Mouse (Mus musculus): ENCODE results near the gene Dab2ip. TPM values are rescaled to one million over a fixed set of nuclear protein-coding genes. Genes with fewer than 3 reads are reported as not detected.

Dab2ip gene
- polyA plus RNA-seq, 1 experiment from 2014 or later = 68.1 TPM

DNA sequence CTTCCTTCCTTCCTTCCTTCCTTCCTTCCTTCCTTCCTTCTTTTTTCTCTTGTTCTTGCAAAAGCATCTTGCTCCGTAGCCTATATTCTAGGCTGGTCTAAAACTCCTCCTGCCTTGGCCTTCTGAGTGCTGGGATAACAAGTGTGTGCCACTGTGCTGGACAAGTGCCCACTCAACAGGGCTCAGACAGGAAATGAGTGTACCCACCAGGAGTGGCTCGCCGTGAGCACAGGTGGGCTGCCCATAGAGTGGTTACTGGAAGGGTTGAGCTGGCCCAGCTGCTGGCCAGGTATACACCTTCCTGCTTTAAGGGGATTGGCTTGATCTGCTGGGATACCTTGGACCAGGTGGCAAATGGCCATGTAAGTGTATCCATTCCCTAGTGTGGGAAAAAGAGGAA, 139.7 kb downstream of the Dab2ip start:
- peaks cover 75% of the 10 kb centered on the region for H3K4me1 ChIP-seq
- no peak overlapping the region for H3K4me3 ChIP-seq
- no peaks in the 10 kb centered on the region for H3K27me3 ChIP-seq
- H3K27ac ChIP-seq = no peak overlapping the region
- H3K9me3 ChIP-seq (replicated peaks) = no peaks in the 10 kb centered on the region
- H3K36me3 ChIP-seq = no peaks in the 10 kb centered on the region
- no peak overlapping the region for H3K9ac ChIP-seq
- no peak overlapping the region for H3K4me2 ChIP-seq (replicated peaks)
- no peak for ATAC-seq (ENCODE audit: low FRiP score)
- 90% methylated on average over 3 of the region's 3 CpGs for WGBS

- no peak overlapping the region for H3K27ac ChIP-seq
Measured at GRCm38 (mm10) chr2:35700966-35701365, 142.9 kb downstream of the Dab2ip start.

GRCm38 (mm10) chr2:35702001-35702400, 143.9 kb downstream of the Dab2ip start:
- H3K27me3 ChIP-seq = no peaks in the 10 kb centered on the region
- H3K4me3 ChIP-seq = no peak overlapping the region
- no peaks in the 10 kb centered on the region for H3K9me3 ChIP-seq (replicated peaks)
- ATAC-seq (ENCODE audit: low FRiP score) = no peak
- H3K27ac ChIP-seq = peak overlapping the region; percentile 80
- WGBS = 90% methylated on average over 7 of the region's 7 CpGs
- H3K9ac ChIP-seq = no peak overlapping the region
- no peak overlapping the region for H3K4me2 ChIP-seq (replicated peaks)
- no peaks in the 10 kb centered on the region for H3K36me3 ChIP-seq
- H3K4me1 ChIP-seq = peaks cover 60% of the 10 kb centered on the region

More at GRCm38 (mm10) chr2:35700966-35701365, 142.9 kb downstream of the Dab2ip start:
- H3K27me3 ChIP-seq = no peaks in the 10 kb centered on the region
- no peaks in the 10 kb centered on the region for H3K36me3 ChIP-seq
- no peak for ATAC-seq (ENCODE audit: low FRiP score)
- no peak overlapping the region for H3K9ac ChIP-seq
- no peak overlapping the region for H3K4me2 ChIP-seq (replicated peaks)
- no peaks in the 10 kb centered on the region for H3K9me3 ChIP-seq (replicated peaks)
- H3K4me3 ChIP-seq = no peak overlapping the region
- 93% methylated on average over 2 of the region's 2 CpGs for WGBS
- H3K4me1 ChIP-seq = peaks cover 63% of the 10 kb centered on the region

DNA sequence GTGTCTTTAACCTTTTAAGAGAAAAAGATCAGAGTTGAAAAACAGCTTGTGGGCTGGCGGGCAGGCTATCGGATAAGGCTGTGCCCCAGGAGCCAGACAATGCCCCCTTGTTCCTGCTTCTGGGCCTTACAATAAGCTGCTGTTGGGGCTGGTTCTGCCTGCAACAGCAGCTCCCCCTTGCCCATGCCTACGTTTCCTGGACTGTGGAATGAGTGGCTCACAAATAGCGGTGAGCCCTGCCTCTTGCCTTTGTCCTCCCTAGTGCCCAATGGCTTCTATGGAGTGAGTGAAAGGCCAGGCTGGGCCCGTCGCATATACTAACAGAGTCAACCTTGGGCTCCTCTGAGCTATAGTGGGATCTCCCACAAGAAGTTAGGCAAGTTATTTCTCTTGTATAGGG, 144.5 kb downstream of the Dab2ip start:
- Histone ChIP-seq H3K36me3 (no peaks in the 10 kb centered on the region), H3K27ac (peak overlapping the region; percentile 80), H3K4me1 (peaks cover 58% of the 10 kb centered on the region), H3K27me3 (no peaks in the 10 kb centered on the region), H3K9ac (no peak overlapping the region), H3K4me3 (no peak overlapping the region), H3K9me3 (replicated peaks) (no peaks in the 10 kb centered on the region), H3K4me2 (replicated peaks) (no peak overlapping the region)
- peak; percentile 26; the same call in 1 of the 2 replicates for ATAC-seq (ENCODE audit: low FRiP score)
- 41% methylated on average over 6 of the region's 6 CpGs for WGBS

GRCm38 (mm10) chr2:35703241-35703640, 145.2 kb downstream of the Dab2ip start:
- no peaks in the 10 kb centered on the region for H3K27me3 ChIP-seq
- no peak overlapping the region for H3K4me2 ChIP-seq (replicated peaks)
- peaks cover 54% of the 10 kb centered on the region for H3K4me1 ChIP-seq
- H3K36me3 ChIP-seq = 0 out of 2 replicates have a peak, but pooled peaks cover 2% of the 10 kb centered on the region
- no peaks in the 10 kb centered on the region for H3K9me3 ChIP-seq (replicated peaks)
- H3K4me3 ChIP-seq = no peak overlapping the region
- peak overlapping the region; percentile 80 for H3K27ac ChIP-seq
- 97% methylated on average over 3 of the region's 3 CpGs for WGBS
- no peak for ATAC-seq (ENCODE audit: low FRiP score)
- H3K9ac ChIP-seq = no peak overlapping the region

DNA sequence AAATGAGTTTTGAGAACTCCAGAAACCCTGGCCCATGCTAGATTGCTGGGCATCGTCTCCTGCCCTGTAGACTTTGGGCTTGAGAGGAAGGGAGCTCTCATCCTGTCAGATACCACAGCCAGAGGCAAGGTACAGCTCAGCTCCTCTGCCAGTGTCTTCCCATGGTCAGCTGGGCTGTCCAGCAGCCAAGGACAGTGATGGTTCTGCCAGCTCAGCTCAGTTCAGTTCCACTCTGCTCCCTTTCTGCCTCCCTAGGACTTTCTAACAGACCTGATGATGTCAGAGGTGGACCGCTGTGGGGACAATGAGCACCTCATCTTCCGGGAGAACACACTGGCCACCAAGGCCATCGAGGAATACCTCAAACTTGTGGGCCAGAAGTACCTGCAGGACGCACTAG, 154.5 kb downstream of the Dab2ip start:
- WGBS = 90% methylated on average over 5 of the region's 5 CpGs
- Histone ChIP-seq H3K9me3 (replicated peaks) (no peaks in the 10 kb centered on the region), H3K9ac (no peak overlapping the region), H3K4me3 (no peak overlapping the region), H3K4me1 (peaks cover 11% of the 10 kb centered on the region), H3K4me2 (replicated peaks) (no peak overlapping the region), H3K36me3 (peaks cover 91% of the 10 kb centered on the region), H3K27me3 (no peaks in the 10 kb centered on the region), H3K27ac (no peak overlapping the region)
- ATAC-seq (ENCODE audit: low FRiP score) = no peak

- Histone ChIP-seq H3K4me2 (replicated peaks) (no peak overlapping the region), H3K27ac (no peak overlapping the region), H3K4me3 (no peak overlapping the region), H3K9ac (no peak overlapping the region), H3K36me3 (peaks cover 96% of the 10 kb centered on the region), H3K27me3 (no peaks in the 10 kb centered on the region), H3K9me3 (replicated peaks) (no peaks in the 10 kb centered on the region), H3K4me1 (peaks cover 11% of the 10 kb centered on the region)
- no peak for ATAC-seq (ENCODE audit: low FRiP score)
- WGBS = 97% methylated on average over 7 of the region's 7 CpGs
Measured at GRCm38 (mm10) chr2:35713460-35713859, 155.4 kb downstream of the Dab2ip start.

DNA sequence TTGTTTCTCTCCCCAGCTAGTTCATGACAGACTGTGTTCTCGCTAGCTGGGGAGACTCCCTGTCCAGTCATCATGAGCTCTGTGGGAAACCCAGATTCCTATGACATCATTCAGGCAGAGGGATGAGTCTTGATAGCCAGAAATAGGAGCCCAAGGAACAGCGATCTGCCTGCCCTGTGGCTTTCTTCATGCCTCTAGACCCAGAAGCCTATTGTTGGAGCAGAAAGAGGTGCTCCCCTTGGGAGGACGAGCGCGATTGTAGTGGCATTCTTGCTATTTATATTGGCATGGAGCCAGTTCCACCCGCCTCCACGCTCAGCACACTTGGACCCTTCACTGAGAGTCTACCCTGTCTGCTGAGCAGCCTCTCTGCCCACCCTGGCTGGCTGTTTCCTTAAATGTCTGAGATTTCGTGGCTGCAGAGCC, 156.7 kb downstream of the Dab2ip start:
- Histone ChIP-seq H3K27ac (peak overlapping the region; percentile 48; the same call in 1 of the 2 replicates), H3K4me2 (replicated peaks) (no peak overlapping the region), H3K36me3 (peaks cover 97% of the 10 kb centered on the region), H3K27me3 (no peaks in the 10 kb centered on the region), H3K4me1 (peaks cover 11% of the 10 kb centered on the region), H3K9me3 (replicated peaks) (no peaks in the 10 kb centered on the region), H3K4me3 (no peak overlapping the region), H3K9ac (no peak overlapping the region)
- 71% methylated on average over 8 of the region's 8 CpGs for WGBS
- no peak for ATAC-seq (ENCODE audit: low FRiP score)

DNA sequence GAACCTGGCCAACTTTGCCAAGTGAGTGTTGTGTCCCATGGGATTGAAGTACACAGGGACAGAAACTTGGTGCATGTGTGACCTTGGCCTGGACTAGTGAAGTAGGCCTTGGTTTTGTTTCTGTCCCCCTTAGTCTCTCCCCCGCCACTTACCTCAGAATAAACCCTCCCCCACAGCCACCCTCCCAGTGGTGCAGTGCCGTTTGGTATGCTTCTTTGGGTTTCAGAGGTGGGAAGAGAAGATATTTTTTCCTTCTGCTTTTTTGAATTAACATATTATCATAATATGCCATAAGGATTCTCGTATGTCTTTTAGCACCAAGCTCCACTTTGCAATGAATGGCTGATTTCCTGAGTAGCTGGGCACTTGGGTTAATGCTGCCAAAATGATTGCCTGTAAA, 157.4 kb downstream of the Dab2ip start:
- Histone ChIP-seq H3K27ac (no peak overlapping the region), H3K4me2 (replicated peaks) (no peak overlapping the region), H3K36me3 (peaks cover 97% of the 10 kb centered on the region), H3K9ac (no peak overlapping the region), H3K4me1 (peaks cover 11% of the 10 kb centered on the region), H3K4me3 (no peak overlapping the region), H3K9me3 (replicated peaks) (no peaks in the 10 kb centered on the region), H3K27me3 (no peaks in the 10 kb centered on the region)
- 88% methylated on average over 3 of the region's 3 CpGs for WGBS
- no peak for ATAC-seq (ENCODE audit: low FRiP score)

DNA sequence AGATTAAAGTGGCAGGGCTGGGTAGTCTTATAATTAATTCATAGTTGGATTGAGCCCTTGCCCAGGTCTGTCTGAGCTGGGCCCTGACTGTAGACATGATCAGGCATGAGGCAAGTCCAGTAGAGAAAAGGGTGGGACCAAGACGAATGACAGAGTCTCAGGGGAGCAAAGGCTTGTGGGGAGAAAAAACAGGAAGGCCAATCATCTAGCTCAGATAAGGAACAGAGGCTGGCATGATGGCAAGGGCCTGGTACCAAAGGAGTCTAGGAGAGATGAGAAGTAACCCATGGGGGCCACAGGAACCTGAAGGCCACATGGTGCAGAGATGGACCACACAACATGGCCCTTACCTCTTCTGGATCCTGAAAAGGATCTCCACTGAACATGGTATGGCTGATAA, 158.1 kb downstream of the Dab2ip start:
- H3K4me3 ChIP-seq = no peak overlapping the region
- H3K9ac ChIP-seq = no peak overlapping the region
- WGBS = 75% methylated on average over 1 of the region's 1 CpGs
- ATAC-seq (ENCODE audit: low FRiP score) = no peak
- H3K27ac ChIP-seq = no peak overlapping the region
- no peaks in the 10 kb centered on the region for H3K27me3 ChIP-seq
- no peak overlapping the region for H3K4me2 ChIP-seq (replicated peaks)
- H3K9me3 ChIP-seq (replicated peaks) = no peaks in the 10 kb centered on the region
- peaks cover 97% of the 10 kb centered on the region for H3K36me3 ChIP-seq
- peaks cover 11% of the 10 kb centered on the region for H3K4me1 ChIP-seq

- H3K27me3 ChIP-seq = no peaks in the 10 kb centered on the region
- H3K9me3 ChIP-seq (replicated peaks) = no peaks in the 10 kb centered on the region
- H3K27ac ChIP-seq = no peak overlapping the region
Measured at GRCm38 (mm10) chr2:35718003-35718500, 160.0 kb downstream of the Dab2ip start.

DNA sequence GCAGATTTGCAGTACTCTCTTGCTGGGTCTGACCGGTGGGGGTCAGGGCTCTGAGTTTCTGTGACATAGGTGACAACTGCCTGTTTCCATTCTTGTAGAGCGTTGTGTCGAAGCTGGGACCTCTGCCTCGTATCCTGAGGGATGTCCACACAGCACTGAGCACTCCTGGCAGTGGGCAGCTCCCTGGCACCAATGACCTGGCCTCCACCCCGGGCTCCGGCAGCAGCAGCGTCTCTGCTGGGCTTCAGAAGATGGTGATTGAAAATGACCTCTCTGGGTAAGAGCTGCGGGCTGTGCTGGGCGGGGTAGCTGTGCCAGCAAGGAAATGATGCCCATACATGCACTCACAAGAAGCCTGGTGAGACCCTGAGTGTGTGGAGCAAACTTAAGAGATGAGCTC, 160.6 kb downstream of the Dab2ip start:
- no peak overlapping the region for H3K9ac ChIP-seq
- H3K9me3 ChIP-seq (replicated peaks) = no peaks in the 10 kb centered on the region
- peaks cover 14% of the 10 kb centered on the region for H3K4me1 ChIP-seq
- no peaks in the 10 kb centered on the region for H3K27me3 ChIP-seq
- ATAC-seq (ENCODE audit: low FRiP score) = no peak
- no peak overlapping the region for H3K4me3 ChIP-seq
- H3K4me2 ChIP-seq (replicated peaks) = no peak overlapping the region
- peaks cover 98% of the 10 kb centered on the region for H3K36me3 ChIP-seq
- no peak overlapping the region for H3K27ac ChIP-seq
- 95% methylated on average over 9 of the region's 9 CpGs for WGBS

More at GRCm38 (mm10) chr2:35718003-35718500, 160.0 kb downstream of the Dab2ip start:
- 88% methylated on average over 5 of the region's 5 CpGs for WGBS
- ATAC-seq (ENCODE audit: low FRiP score) = no peak
- Histone ChIP-seq H3K9ac (no peak overlapping the region), H3K4me1 (peaks cover 12% of the 10 kb centered on the region), H3K4me3 (no peak overlapping the region), H3K4me2 (replicated peaks) (no peak overlapping the region), H3K36me3 (peaks cover 97% of the 10 kb centered on the region)

- H3K4me2 ChIP-seq (replicated peaks) = no peak overlapping the region
- WGBS = 86% methylated on average over 12 of the region's 12 CpGs
- H3K4me3 ChIP-seq = no peak overlapping the region
- H3K27ac ChIP-seq = no peak overlapping the region
- ATAC-seq (ENCODE audit: low FRiP score) = no peak
- no peaks in the 10 kb centered on the region for H3K27me3 ChIP-seq
- H3K9ac ChIP-seq = no peak overlapping the region
- peaks cover 92% of the 10 kb centered on the region for H3K36me3 ChIP-seq
- H3K4me1 ChIP-seq = peaks cover 8% of the 10 kb centered on the region
- H3K9me3 ChIP-seq (replicated peaks) = no peaks in the 10 kb centered on the region
Measured at GRCm38 (mm10) chr2:35719230-35720005, 161.4 kb downstream of the Dab2ip start.

All from hindbrain, embryonic 12.5 days (tissue).